Mouse (Mus musculus) neutrophil, adult 59 days (primary cell): Measurements from ENCODE around the gene Samd5. TPM values are rescaled to one million over a fixed set of nuclear protein-coding genes. Genes with fewer than 3 reads are reported as not detected.

Experiments
- total RNA-seq, 2 experiments: library from RNA; stranded (reverse); gene quantifications; 1 replicate in 1 of 2; 2 replicates in 1 of 2; pipeline ENCODE4 v1.2.4; 2023

Gene Samd5
- under 1 TPM in 1 of 2 experiments, not detected in 1; 0.04 TPM for total RNA-seq

GRCm38 (mm10) chr10:9674561-9675521, at the start of gene Samd5:
Samd5 (minus strand) TSS chr10:9675208.

Other genes starting within 250 kb of the Samd5 start
- 10 to 100 TPM; 59.0 to 65.0 TPM for gene Stxbp5, start 225.9 kb upstream of the Samd5 start, total RNA-seq